Mouse (Mus musculus) right cerebral cortex, postnatal 25 days (tissue): ENCODE results near the gene Mmp27.

Experiments
- DNase-seq: peaks from one replicate; pipeline ENCODE4 v3.0.0; 2022

The Mmp27 gene

DNA sequence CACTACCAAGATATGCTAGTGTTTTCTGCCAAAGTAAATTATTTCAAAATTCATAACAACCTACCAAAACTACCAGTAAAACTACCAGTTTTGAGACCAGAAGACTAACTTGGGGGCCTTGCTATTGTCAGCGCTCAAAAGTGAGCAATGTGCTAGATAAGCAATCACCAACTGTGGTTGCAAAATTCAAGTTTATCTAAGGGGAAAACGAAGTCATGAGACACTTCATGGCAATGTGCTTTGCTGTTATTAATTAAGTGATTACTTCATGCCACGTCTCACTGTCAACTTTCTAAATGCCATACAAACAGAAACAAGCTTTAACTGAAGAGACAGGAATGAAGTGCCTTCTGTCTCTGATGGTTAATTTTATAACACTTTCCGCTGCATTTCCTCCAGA lies at the start of gene Mmp27:
Gene Mmp27 (plus strand): TSS at position 235 of the 400 bp plus-strand sequence.
- DNase-seq, result no peak

DNA sequence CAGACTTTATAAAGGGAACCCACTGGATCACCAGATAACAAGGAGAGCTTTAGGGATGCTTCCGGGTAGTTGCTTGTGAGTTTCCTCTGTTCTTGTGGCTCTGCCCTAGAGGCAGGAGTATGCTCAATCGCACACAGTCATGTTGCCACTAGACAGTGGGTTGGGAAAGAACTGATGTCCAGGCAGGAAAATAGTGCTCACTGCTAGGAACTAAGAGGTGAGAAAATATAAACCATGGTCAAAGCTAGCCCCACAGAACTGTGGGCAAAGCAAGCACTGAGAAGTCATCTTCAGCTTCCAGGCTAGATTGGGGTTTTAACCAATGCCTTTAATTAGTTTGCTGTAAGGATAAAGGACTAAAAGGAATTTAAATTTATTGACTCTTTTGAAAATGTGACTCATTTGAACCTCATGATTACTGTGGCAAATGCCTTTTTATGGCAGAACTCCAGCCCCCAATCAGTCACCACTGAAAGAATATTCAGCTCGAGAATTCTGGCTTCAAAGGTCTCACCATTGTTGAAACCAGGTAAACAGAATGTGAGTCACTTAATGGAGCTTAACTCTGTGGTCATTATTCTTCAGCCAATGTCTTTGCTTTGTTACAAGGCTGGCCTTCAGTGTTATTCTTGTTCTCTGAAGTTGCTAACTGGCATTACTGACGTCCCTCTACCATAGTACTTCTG lies 44.8 kb upstream of the Mmp27 start:
- DNase-seq, result no peak

DNA sequence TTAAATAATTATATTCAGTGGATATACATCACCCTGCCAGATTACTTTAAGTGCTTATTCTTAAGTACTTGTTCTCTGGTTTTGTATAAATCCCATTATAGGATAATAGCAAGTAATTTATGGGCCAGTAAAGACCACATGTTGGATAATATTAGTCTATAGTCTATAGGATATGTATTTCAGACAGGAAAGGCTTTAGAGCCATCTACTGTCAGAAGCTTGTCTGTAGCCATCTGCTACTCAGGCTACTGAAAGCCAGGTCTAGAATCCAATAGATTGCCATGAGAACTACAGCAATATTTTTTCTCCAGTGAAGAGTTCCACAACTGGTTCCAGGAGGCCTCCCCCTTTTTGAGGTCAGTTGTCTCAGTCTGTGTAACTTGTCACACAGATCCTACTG lies 28.4 kb upstream of the Mmp27 start:
- DNase-seq, result no peak

DNA sequence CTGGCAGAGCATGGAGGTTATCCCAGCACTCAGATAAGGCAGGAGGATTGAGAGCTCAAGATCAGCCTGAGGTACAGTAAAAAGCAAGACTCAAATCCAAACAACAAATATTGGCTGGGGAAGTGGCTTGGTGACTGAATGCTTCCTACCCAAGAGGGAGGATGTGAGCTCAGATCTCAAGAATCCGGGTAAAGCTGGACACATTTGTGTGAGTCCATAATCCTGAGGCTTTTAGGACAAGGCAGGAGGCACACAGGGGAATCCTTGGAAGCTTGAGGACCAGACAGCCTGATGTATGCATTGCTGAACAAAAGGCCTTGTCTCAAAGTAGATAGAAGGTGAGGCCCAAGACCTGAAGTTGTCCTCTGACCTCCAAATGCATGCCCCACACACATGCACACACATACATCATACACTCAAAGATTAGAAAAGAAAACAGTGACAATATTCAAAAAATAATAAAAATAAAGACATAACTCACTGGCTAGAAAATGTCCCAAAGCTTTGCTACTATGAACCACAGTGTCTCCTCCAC lies 26.2 kb upstream of the Mmp27 start:
- DNase-seq, result no peak

DNA sequence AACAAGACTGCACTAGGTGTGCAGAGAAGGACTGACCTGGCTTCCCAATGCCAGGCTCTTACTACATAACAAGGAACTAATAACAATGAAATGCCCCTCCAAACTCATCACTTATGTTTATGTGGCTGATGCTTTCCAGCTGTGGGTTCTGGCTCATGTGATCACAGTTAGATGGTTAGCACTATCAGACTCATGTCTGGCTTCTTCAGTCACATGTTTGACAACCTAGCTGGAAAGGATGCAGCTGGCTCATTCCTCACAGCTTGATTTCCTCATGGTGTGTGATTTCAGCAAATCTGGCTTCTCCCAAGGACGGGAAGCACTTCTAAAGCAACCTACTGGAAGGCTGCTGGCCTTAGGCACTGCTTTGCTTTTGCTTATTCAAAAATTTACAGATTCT lies 25.7 kb upstream of the Mmp27 start:
- DNase-seq, result no peak

DNA sequence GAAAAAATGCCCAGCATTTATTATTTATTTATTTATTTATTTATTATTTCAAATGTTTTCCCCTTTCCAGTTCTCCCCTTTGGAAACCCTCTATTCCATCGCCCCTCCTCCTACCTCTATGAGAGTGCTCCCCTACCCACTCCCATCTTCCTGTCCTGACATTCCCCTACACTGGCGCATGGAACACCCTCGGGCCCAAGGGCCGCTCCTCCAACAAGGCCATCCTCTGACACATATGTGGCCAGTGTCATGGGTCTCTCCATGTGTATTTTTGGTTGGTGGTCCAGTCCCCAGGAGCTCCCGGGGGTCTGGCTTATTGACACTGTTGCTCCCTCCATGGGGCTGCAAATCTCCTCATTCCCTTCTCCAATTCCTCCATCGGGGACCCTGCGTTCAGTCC lies 25.3 kb upstream of the Mmp27 start:
- no peak for DNase-seq

DNA sequence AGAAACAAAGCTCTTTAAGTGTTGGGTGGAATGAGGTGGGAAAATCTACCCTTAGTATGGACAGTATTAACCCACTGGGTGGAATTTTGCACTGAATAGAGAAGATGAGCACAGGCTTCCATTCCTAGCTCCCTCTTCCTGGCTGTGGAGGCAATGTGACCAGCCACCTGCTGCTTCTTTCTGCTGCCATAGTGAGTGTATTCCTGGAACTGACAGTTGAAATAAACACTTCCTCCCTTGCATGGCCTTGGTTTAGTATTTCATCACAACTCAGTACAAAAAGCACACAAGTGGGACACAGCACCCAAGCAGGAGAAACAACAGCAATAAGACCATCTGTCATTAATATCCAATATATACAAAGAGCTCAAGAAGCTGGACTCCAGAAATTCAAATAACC lies 19.3 kb upstream of the Mmp27 start:
- DNase-seq, result no peak

DNA sequence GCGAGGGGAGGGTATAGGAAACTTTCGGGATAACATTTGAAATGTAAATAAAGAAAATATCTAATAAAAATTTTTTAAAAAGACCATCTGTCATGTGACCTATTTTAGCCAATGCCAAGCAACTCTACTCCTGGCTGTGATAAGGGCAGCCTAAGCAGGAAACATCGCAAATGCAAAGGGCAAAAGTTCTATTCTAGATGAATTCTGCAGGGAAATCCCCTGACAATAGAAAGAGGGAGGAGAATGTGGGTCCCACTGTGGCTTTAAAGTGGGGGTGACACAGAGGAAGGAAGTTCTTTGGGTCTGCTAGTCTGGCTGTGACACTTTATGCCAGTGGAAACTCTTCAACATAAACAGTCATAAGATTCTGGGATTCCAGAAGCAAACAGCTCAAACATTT lies 17.7 kb upstream of the Mmp27 start:
- DNase-seq, result no peak

DNA sequence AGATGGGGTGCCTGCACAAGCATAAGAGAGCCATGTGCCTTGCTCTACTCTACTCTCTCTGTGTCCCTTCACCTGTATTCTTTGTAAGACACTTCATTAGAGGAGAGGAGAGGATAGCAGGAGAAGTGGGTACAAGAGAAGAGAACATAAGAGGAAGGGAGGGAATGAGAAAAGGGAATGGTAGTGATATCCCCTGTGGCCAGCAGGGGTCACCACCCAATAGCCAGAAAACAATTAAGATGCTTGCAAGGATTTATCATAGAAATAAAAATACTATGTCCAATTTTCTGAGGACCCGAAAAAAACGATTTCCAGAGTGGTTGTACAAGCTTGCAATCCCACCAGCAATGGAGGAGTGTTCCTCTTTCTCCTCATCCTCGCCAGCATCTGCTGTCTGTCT lies 16.8 kb upstream of the Mmp27 start:
- DNase-seq, result no peak

DNA sequence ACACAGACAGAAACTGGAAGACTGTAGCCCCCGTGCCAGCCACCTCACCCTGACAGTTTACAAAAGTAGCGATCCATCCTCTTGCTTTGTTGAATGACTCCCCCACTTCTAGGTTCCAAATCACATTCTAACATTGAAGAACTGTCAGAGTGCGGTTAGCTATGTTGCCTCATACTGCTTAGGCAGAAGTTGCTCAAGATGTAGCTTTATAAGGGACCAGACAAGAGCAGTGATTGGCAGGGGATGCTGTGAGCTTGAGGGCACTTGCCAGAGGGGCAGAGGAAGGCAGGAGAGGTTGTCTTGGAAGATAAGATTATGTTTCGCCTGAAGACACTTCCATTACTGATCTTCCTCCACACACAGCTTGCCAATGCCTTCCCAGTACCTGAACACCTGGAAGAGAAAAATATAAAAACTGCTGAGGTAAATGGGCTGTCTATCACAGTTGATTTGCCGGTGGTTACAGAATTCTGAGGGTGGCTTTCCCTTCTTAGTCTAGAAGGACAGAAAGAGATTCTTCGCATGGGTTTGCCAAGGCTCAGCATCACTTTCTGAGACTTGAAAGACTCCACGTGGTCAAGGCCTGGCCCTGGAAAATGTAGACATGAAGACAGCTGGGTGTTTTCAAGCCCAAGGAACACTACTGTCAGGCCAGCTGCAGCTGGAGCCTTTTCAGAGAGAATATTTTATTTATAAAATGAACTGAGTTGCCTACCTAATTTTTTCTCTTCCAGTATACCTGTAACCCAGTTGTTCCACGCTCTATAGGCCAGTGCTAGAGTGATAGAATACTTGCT lies 12.8 kb upstream of the Mmp27 start, which contains the start of gene Mmp8:
Gene Mmp8 (plus strand): TSS at position 236 of the 797 bp plus-strand sequence.
- no peak for DNase-seq

DNA sequence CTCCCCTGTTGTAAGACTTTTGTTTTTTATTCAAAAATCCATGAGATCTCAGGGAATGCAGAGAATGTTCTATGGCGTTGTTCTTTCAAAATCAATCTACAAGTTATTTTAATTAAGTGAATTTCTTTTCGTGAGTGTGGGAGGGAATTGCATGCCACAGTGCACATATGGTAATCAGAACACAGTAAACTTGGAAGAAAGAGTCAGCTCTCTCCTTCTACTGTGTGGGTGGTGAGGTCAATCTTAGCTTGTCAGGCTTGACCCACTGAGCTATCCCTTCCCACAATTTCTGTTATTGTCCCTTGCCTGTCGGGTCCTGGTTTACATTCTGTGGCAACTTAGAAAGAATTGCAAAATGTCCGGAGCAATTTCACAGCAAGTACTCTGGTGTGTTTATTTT lies 11.2 kb upstream of the Mmp27 start:
- no peak for DNase-seq

DNA sequence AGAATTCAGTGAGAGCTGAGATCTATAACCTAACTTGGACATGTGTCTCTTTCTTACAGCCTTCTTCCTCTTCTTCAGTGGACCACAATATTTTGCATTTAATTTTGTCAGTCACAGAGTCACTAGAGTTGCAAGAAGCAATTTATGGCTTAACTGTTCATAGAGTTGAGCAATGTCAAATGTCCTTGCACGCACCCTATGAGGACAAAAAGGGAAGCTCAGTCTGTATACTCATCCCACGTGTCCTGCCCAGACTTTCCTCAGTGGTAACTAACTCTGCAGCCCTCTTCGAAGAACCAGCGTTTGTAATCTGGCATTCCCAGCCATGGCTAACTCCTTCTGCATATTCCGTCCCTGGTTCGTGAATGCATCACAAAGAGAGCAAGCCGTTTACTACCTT lies 3.8 kb upstream of the Mmp27 start:
- no peak for DNase-seq

DNA sequence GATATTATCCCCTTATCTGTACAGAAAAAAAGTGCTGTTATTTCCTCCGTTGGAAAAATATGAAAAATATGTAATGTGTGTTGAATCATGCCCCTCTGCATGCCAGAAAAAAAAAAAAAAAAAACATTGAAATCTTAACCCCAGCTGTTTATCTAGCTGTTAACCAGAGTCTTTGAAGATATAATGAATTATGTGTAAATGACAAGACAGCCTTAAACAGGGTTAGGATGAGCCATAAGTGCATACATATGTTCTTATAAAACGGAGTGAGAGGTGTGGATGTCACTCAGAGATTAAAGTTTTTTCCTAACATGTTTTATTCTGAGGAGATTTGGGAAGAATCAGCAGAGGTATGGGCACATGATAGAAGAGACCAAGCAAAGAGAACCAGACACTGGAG lies 3.3 kb upstream of the Mmp27 start:
- DNase-seq, result no peak

DNA sequence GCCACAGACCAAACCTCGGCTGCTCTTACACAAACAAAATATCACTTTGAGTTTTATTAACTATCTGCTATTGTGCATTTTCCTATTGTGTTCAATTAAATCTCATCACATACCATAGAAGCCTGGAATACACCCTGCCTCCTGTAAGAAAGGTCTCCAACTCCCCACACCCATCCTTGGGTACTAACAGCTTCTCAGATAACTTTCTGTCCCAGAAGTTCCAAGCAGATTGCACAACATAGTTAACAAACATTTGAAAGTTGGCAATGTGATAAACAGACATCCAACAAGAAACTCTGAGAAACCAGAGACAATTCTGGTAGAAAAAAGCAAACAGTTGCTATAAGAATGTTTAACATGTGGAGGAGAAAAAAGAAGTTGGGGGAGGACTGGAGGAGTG lies 711 bp upstream of the Mmp27 start:
- no peak for DNase-seq

DNA sequence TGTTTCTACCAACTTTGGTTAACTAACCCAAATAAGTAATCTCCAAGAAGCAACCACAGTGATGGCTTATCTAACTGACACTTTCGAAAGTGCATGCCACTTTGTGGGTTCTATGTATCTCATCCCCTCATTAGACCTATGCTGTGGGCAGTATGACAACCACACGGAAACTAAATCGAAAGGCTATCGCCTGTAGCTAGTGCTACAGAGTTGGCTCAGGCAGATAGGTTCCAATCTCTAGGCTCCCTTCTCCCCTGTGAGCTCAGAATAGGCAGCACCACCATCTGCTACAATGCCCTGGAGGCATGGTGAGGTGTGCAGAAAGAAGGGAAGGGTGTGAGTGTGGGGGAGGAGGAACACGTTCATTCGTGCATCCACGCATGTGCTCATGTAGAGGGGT lies 992 bp downstream of the Mmp27 start:
- no peak for DNase-seq

DNA sequence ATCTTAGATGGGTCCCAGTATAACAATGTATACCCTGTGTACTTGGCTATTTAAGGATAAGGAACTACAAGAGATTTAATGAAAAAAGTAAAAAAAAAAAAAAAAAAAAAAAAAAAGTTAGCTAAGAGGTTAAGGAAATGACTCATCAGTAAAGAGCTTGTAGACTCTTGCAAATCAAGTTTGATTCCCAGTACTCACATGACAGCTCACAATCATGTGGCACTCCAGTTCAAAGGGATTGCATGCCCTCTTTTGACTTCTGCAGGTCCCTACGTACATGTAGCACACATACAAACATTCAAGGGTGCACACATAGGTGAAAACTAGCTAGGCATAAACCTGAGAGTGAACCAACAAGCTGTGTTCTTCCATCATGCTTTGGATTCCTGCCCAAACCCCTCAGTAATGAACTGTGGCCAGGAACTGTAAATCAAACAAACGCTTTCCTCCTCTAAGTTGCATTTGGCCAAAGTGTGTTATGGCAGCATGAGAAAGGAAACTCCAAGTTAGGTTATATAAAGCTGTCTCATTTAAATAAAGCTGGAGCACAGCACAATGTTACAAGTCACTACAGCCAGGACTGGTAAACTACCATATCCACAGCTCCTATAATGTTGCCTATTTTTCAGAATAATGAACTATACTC lies 1.6 kb downstream of the Mmp27 start:
- no peak for DNase-seq

DNA sequence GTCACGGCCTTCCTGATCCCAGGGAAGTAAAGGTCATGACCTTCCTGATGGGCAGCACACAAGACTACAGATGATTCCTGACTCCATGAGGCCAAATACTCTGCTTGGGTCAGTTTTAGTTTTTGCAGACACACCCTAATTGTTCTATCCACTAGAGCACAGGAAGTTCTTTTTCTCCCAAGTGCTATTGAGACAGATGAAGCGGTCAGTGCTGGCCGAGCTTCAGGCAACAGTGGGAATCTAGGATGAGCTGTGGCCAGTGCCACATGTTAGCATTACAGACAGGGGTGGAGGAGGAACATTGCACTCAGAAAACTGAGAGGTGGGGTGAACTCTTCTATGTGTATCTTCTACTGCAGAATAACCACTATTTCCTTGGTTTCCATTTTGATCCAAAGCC lies 4.3 kb downstream of the Mmp27 start:
- DNase-seq, result no peak

DNA sequence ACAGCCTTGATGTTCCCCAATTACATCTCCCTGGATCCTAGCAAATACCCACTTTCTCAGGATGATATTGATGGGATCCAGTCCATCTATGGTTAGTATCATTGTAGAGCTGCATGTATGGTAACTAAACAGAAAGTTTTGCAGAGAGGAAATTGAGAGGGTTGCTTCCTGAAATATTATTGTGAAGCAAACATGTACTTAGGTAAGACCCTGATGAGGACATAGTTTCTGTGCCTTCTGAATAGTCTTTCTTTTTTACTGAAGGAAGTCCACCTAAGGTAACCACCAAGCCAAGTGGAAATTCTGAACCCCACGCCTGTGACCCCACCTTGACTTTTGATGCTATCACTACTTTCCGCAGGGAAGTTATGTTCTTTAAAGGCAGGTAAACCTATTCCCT lies 6.2 kb downstream of the Mmp27 start:
- no peak for DNase-seq

DNA sequence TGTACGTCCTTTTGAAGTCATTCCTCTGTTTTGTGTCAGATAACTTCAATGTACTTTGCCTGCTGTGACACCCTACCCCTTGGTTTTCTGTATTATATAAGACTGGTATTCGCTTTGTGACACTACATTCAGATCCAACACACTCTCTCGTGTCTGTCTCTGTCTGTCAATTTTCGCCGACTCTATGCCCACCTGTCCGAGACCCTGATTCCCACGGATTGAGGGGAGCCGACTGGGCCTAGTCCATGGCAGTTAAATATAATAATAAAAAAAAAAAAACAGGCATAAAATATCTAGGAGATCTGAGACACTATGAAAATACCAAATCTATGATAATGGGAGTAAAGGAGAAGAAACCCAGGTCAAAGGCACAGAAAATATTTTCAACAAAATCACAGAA lies 18.9 kb downstream of the Mmp27 start:
- DNase-seq, result no peak

DNA sequence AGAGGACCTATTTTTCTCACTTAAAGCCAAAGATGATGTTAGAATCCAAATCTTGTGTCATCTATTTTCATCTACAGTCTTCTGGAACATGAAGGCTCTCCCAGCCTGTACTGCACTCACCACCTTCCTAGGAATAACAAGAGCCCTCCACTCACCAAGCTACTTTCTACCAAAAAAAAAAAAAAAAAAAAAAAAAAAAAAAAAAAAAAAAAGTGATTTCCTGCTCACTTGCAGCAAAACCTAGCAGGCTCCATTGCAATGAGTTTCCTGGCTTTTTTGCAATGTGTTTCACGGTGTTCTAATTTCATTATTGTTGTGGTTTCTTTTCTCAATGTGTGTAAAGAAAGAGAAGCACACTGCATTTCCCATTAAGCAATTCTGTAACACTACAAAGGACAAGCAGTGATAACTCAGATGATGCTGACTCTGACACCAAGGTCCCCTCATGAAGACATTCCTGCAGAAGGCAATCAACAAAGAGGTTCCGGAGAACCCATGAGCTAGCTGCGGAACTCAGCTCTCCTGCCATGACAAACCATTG lies 22.1 kb downstream of the Mmp27 start:
- DNase-seq, result no peak

DNA sequence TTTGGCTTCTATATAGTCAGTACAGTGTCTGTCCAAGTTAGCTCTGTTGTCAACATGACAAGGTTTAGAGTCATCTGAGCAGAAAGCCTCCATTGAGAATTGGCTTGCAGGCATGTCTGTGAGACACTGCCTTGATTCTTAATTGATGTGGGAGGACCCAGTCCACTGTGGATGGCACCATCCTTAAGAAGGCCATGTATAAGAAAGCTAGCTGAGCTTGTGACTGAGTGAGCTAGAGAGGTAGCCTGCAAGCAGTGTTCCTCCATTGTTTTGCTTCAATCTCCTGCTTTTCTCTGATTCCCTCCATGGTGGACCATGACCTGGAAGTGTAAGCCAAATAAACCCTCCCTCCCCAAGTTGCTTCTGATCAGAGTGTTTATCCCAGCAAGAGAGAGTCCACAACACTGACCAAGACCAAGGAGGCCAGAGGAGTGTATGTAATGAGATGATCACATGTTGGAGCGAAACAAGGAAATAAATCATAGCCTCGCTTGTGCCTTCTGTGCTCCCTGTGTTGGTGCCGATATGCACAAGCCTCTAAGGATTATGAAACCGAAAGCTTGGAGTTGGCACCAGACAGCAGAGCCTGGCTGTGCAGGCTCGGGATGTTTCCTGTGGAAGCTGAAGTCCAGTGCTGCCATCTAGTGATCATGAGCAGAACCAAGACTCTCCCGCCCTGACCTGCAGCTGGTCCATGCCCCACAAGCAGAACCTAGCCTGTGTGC lies 23.8 kb downstream of the Mmp27 start:
- peak; percentile 76 for DNase-seq

DNA sequence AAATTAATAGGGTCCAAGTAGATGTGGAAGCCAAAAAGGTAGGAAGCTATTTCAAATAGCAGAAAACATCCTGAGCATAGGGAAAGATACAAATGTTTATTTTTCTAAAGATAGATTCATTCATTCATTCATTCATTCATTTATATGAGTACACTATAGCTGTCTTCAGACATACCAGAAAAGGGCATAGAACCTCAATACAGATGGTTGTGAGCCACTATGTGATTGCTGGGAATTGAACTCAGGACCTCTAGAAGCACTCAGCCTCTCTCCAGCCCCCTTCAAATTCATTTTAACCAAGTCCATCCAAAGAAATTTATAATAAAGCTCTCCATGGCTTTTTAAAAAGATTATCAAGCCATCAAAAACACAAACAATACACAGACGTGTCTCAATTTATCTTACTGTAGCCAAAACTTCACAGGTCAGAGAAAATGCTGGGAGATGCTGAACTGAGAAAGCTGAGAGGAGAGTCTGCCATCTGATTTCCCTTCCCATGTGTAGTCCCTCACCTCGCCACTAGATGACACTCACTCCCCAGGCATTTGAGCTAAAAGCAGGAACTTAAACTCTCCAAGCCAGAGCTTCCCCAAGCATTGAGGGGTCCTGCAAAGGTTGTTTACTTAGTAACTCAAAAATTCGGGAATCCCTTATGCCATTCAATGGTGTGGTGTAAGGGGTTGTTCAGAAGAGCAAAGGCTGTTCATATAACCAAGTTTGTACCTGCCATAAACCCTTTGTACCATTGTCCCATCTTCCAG lies 32.0 kb downstream of the Mmp27 start:
- DNase-seq, result peak; percentile 66
